Mouse (Mus musculus): Measurements from ENCODE around the gene Scamp5. TPM values are rescaled to one million over a fixed set of nuclear protein-coding genes. Genes with fewer than 3 reads are reported as not detected.

Gene Scamp5
- polyA plus RNA-seq, 1 experiment from 2014 or later = 42.4 TPM

DNA sequence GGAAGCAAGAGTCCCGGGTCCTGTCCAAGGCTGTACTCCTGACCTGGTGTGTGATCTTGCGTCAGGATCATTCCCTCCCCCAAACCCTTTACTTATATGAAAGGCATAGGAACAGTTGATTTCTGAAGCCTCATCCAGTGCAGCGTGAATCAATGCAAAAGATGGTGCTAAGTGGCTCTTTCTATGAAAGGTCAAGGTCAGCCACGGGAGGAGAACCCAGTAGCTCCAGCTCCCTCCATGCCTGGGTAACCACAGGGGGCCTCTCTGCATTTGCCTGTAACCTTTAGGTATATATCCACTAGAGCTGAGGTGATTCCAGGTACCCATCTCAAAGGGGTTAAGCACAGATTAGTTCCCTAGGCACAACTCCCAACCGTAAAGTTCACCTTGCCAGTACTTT is 31.7 kb downstream of the Scamp5 start:
- Histone ChIP-seq H3K9me3 (ENCODE audit: control insufficient read depth, low read length) (no peaks in the 10 kb centered on the region), H3K36me3 (ENCODE audit: control insufficient read depth, insufficient read depth, low read length) (no peaks in the 10 kb centered on the region), H3K4me2 (replicated peaks; ENCODE audit: low read depth) (no peak overlapping the region), H3K27ac (replicated peaks) (no peak overlapping the region), H3K4me3 (ENCODE audit: low read depth, low read length) (no peak overlapping the region), H3K9ac (ENCODE audit: low read length) (0 out of 2 replicates have a peak overlapping the region, but pooled peaks have one; percentile 13), H3K27me3 (ENCODE audit: control insufficient read depth, insufficient read depth, low read length) (no peaks in the 10 kb centered on the region), H3K4me1 (replicated peaks; ENCODE audit: control insufficient read depth, insufficient read depth) (peaks cover 2% of the 10 kb centered on the region; the same call in 1 of the 2 replicates)
- DNase-seq (ENCODE audit: low spot score) (no peak), ATAC-seq (ENCODE audit: low FRiP score, low TSS enrichment) (no peak)
- 79% methylated on average over 5 of the region's 5 CpGs for WGBS
- TF ChIP-seq CTCF (IDR thresholded peaks at IDR 0.05; ENCODE audit: low read depth) (no peak), EP300 (optimal IDR thresholded peaks at IDR 0.05) (no peak)

- no peak for ATAC-seq (ENCODE audit: low FRiP score, low TSS enrichment)
- Histone ChIP-seq H3K27me3 (ENCODE audit: control insufficient read depth, insufficient read depth, low read length) (no peaks in the 10 kb centered on the region), H3K9ac (ENCODE audit: low read length) (0 out of 2 replicates have a peak overlapping the region, but pooled peaks have one; percentile 8), H3K36me3 (ENCODE audit: control insufficient read depth, insufficient read depth, low read length) (no peaks in the 10 kb centered on the region), H3K4me3 (ENCODE audit: low read depth, low read length) (no peak overlapping the region), H3K4me1 (replicated peaks; ENCODE audit: control insufficient read depth, insufficient read depth) (peaks cover 2% of the 10 kb centered on the region; the same call in 1 of the 2 replicates), H3K27ac (replicated peaks) (no peak overlapping the region), H3K9me3 (ENCODE audit: control insufficient read depth, low read length) (no peaks in the 10 kb centered on the region), H3K4me2 (replicated peaks; ENCODE audit: low read depth) (no peak overlapping the region)
- no peak for DNase-seq (ENCODE audit: low spot score)
- WGBS = 87% methylated on average over 11 of the region's 11 CpGs
- TF ChIP-seq CTCF (IDR thresholded peaks at IDR 0.05; ENCODE audit: low read depth) (no peak), EP300 (optimal IDR thresholded peaks at IDR 0.05) (no peak)
Observed at GRCm38 (mm10) chr9:57434405-57435165, 33.3 kb downstream of the Scamp5 start.

DNA sequence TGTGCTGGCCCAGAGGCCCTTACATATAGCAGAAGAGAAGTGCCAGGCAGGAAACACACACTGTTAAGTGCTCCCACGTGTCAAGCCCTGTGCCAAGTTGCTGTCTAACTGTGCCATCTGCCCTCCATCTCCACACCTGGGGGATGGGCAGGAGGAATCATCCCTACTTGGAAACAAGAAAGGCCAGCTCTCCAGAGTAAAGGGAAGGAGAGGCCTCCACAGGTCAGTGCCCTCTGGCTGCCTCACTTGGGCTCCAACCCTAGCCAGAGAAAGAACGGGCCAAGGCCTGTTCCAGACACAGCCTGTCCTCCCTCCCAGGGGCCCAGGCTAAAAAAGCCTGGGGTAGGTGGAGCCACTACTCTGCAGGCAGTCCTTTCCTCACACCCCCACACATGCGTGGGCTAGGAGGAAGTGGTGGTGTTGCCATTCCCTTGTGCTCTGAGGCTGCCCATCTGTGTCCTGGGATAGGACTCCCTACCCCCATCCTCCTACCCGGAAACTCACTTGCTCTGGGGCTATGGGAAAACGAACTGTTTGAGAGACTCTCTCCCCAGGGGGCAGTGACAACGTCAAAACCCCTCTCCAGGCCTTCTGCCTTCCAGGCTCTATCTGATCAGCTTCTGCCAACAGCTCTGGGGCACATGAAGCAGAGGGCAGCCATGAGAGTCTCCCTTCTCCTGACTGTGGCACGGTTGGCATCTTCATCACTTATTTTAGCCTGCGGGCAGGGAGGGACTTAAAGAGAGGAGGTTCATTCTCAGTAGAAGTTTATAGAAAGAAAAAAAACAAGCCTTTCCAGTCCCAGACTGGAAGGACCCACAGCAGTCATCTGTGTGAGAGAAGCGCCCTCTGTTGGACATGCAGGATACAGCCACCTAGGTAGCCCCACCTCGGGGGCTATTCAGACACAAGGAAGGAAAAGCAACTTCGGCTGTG is 34.5 kb downstream of the Scamp5 start:
- peak; percentile 75 for TF ChIP-seq EP300 (optimal IDR thresholded peaks at IDR 0.05)
- peak; percentile 95 for TF ChIP-seq CTCF (IDR thresholded peaks at IDR 0.05; ENCODE audit: low read depth)

GRCm38 (mm10) chr9:57432480-57432879 is 35.4 kb downstream of the Scamp5 start:
- no peak for TF ChIP-seq CTCF (IDR thresholded peaks at IDR 0.05; ENCODE audit: low read depth)
- TF ChIP-seq EP300 (optimal IDR thresholded peaks at IDR 0.05) = no peak
- H3K9me3 ChIP-seq (ENCODE audit: control insufficient read depth, low read length) = no peaks in the 10 kb centered on the region
- H3K36me3 ChIP-seq (ENCODE audit: control insufficient read depth, insufficient read depth, low read length) = no peaks in the 10 kb centered on the region
- ATAC-seq (ENCODE audit: low FRiP score, low TSS enrichment) (no peak), DNase-seq (ENCODE audit: low spot score) (no peak)
- H3K4me1 ChIP-seq (replicated peaks; ENCODE audit: control insufficient read depth, insufficient read depth) = peaks cover 2% of the 10 kb centered on the region
- H3K9ac ChIP-seq (ENCODE audit: low read length) = no peak overlapping the region
- H3K27ac ChIP-seq (replicated peaks) = peak overlapping the region; percentile 86; the same call in 1 of the 2 replicates
- H3K27me3 ChIP-seq (ENCODE audit: control insufficient read depth, insufficient read depth, low read length) = no peaks in the 10 kb centered on the region
- 91% methylated on average over 3 of the region's 3 CpGs for WGBS
- no peak overlapping the region for H3K4me2 ChIP-seq (replicated peaks; ENCODE audit: low read depth)
- no peak overlapping the region for H3K4me3 ChIP-seq (ENCODE audit: low read depth, low read length)

More for the DNA sequence above, 34.5 kb downstream of the Scamp5 start:
- peak overlapping the region; percentile 2 for H3K4me2 ChIP-seq (replicated peaks; ENCODE audit: low read depth)
- no peak overlapping the region for H3K4me3 ChIP-seq (ENCODE audit: low read depth, low read length)
- H3K27me3 ChIP-seq (ENCODE audit: control insufficient read depth, insufficient read depth, low read length) = no peaks in the 10 kb centered on the region
- H3K9ac ChIP-seq (ENCODE audit: low read length) = 0 out of 2 replicates have a peak overlapping the region, but pooled peaks have one; percentile 13
- DNase-seq (ENCODE audit: low spot score) (peak; percentile 78), ATAC-seq (ENCODE audit: low FRiP score, low TSS enrichment) (peak; percentile 72)
- H3K9me3 ChIP-seq (ENCODE audit: control insufficient read depth, low read length) = no peaks in the 10 kb centered on the region
- WGBS = 7% methylated on average over 11 of the region's 11 CpGs
- H3K36me3 ChIP-seq (ENCODE audit: control insufficient read depth, insufficient read depth, low read length) = no peaks in the 10 kb centered on the region
- peaks cover 2% of the 10 kb centered on the region for H3K4me1 ChIP-seq (replicated peaks; ENCODE audit: control insufficient read depth, insufficient read depth)
- peak overlapping the region; percentile 86 for H3K27ac ChIP-seq (replicated peaks)

- no peaks in the 10 kb centered on the region for H3K9me3 ChIP-seq (ENCODE audit: control insufficient read depth, low read length)
- DNase-seq (ENCODE audit: low spot score) (no peak), ATAC-seq (ENCODE audit: low FRiP score, low TSS enrichment) (no peak)
- H3K36me3 ChIP-seq (ENCODE audit: control insufficient read depth, insufficient read depth, low read length) = no peaks in the 10 kb centered on the region
- H3K9ac ChIP-seq (ENCODE audit: low read length) = no peak overlapping the region
- no peaks in the 10 kb centered on the region for H3K27me3 ChIP-seq (ENCODE audit: control insufficient read depth, insufficient read depth, low read length)
- H3K4me2 ChIP-seq (replicated peaks; ENCODE audit: low read depth) = no peak overlapping the region
- WGBS = 65% methylated on average over 9 of the region's 9 CpGs
- H3K4me1 ChIP-seq (replicated peaks; ENCODE audit: control insufficient read depth, insufficient read depth) = peaks cover 2% of the 10 kb centered on the region
- TF ChIP-seq CTCF (IDR thresholded peaks at IDR 0.05; ENCODE audit: low read depth) (no peak), EP300 (optimal IDR thresholded peaks at IDR 0.05) (no peak)
- no peak overlapping the region for H3K27ac ChIP-seq (replicated peaks)
- no peak overlapping the region for H3K4me3 ChIP-seq (ENCODE audit: low read depth, low read length)
Observed at GRCm38 (mm10) chr9:57431202-57431601, 36.7 kb downstream of the Scamp5 start.
